Mouse (Mus musculus): ENCODE data around the gene Plrg1.

Plrg1 gene

DNA sequence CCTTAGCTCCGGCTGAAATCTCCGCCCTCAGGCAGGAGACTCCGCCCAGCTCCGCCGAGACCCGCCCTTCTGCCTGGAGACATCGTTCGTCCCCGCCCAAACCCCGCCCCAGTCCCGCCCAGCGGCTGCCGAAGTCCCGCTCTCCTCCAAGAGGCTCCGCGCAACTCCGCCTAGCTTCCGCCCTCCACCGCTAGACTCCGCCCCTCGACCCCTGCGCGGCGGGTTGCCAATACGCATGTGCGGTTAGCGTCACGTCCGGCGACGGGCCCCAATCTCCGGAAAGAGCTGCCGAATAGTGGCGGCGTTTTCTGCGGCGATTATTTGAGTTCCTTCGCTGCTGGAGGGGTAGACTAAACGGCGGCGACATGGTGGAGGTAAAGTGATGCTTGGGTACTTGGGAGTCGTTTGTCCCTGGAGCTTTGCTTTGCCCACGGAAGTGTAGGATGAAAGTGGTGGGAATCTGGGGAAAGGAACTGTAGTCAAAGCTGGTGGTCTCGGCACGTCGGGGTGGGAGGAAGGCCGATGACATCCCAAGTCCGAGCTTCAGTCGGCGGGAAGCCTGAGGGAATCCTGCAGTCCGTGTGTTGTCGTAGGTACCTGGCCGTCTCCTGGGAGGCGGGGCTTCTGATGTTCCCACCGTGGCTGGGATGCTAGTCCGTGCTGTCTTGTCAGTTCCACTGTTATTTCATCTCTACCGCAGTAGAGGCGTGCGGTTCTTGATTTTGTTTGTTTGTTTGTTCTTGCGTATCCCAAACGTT, at the start of gene Plrg1:
Gene Plrg1 (plus strand): TSS at position 242 of the 758 bp plus-strand sequence.
- peak; percentile 98 for DNase-seq (ENCODE audit: low spot score)

DNA sequence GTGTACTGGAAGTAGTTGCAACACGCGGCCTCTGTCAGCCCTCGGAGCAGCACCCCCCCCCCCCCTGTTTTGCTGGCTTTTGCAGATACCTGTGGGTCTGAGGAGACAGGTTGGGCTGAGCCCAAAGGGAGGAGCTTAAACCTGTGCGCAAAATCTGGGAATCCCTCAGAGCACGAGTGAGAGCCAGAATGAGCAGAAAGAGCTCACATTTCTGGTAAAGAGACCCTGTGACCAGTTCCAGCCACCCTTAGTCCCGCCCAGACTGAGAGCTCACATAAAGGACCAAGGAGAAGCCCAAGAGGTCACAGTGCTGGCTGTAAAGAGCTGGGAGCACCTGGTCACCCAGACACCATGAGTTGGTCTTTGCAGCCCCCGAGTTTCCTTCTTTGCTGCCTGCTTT, 47.8 kb upstream of the Plrg1 start, which contains the start of gene Fgg:
Gene Fgg (plus strand): TSS at position 168 of the 400 bp plus-strand sequence.
- DNase-seq (ENCODE audit: low spot score) = no peak

DNA sequence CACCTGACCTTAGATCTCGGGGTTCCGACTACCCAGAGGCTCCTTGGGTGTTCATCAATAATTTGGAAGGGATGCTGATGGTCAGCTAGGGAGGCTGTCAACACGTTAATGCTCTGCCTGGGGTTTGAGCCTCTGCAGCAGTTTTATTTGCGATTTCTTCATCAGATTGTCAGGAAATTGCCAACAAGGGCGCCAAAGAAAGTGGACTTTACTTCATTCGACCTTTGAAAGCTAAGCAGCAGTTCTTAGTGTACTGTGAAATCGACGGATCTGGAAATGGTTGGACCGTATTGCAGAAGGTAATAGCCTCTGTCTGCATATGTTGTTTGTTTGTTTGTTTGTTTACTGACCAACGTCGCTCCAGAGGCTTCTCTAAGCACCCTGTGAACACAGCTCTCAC, 45.0 kb upstream of the Plrg1 start:
- DNase-seq (ENCODE audit: low spot score) = no peak

DNA sequence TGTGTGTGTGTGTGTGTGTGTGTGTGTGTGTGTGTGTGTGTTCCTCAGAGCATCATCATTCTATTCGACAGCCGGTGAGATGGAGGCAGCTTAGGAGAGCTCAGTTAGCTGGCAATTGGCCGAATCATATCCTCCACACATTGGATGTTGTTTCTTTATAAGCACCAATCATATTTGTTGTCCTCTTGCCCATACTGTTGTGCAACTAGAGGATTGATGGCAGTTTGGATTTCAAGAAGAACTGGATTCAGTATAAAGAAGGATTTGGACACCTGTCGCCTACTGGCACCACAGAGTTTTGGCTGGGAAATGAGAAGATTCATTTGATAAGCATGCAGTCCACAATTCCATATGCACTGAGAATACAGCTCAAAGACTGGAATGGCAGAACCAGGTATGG, 44.2 kb upstream of the Plrg1 start:
- DNase-seq (ENCODE audit: low spot score) = no peak

DNA sequence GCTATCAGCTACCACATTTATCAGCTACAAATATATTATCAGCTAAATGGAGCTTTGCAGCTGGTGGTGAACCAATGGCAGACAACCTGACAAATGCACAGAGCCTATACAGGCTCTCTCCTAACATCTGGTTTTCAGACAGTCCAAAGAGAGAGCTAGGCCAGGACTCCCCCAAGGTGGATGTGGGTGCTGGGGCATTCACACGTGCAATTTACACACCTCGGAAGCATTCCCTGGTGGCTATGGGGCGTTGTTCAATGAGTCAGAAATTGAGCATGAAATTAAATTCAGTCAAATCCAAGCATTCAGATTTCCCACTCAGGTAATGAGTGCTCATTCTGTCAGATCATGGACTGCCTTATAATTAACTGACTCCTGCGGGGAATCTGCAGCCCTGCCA, 43.8 kb upstream of the Plrg1 start:
- no peak for DNase-seq (ENCODE audit: low spot score)

DNA sequence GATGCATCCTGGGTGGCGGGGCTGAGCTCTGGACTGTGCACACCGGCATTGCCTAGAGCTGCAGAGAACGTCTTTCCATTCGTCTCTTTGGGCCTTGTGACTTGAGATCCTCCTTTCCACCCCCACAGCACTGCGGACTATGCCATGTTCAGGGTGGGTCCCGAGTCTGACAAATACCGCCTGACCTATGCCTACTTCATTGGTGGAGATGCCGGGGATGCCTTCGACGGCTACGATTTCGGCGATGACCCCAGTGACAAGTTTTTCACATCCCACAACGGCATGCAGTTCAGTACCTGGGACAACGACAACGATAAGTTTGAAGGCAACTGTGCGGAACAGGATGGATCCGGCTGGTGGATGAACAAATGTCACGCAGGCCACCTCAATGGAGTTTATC, 42.7 kb upstream of the Plrg1 start:
- no peak for DNase-seq (ENCODE audit: low spot score)

DNA sequence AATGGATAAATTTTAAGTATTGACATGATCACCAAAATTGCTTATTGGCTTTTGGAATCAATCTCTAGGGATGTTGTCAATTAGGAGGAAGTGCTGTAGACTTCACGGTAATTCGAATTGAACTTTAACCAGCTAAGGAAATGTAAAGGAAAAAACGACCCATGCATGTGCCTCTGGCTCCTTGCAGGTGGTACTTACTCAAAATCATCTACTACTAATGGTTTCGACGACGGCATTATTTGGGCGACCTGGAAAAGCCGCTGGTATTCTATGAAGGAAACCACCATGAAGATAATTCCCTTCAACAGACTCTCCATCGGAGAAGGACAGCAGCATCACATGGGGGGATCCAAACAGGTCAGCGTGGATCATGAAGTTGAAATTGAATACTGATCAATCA, 41.4 kb upstream of the Plrg1 start:
- DNase-seq (ENCODE audit: low spot score) = no peak

DNA sequence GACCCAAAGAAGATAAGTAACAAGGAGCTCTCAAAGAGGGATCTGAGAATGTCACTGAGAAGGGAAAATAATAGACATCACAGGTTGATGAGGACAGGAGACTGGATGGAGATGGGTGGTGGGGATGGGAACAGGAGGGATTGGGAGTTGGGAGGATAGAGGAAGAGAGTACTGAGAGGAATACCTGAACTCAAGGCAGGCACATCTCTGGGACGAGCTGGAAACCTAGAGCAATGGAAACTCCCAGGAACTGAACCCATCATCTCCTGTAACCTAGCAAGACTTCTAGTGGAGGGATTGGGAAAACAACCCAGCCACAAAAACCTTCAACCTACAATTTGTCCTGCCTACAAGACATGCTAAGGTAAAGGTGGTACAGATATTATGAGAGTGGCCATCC, 39.1 kb upstream of the Plrg1 start:
- DNase-seq (ENCODE audit: low spot score) = no peak

DNA sequence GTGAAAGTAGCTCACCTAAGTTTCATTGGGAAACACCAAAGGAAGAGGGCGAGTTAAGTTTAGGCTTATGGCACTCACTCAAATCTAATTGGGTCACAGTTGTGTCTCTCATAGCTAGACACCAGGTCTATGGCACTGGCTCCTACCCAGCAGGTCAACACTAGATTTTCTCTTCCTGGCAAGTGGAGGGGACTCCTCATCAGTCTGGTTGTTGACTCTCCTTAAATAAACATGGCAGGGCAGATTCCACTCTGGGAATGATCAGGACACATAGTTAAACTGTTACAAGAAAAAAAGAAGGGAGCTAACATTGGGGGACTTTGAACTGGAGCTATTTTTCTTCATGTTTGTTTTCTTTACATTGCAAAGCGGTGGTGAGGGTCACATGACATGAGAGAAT, 34.9 kb upstream of the Plrg1 start:
- DNase-seq (ENCODE audit: low spot score) = no peak

DNA sequence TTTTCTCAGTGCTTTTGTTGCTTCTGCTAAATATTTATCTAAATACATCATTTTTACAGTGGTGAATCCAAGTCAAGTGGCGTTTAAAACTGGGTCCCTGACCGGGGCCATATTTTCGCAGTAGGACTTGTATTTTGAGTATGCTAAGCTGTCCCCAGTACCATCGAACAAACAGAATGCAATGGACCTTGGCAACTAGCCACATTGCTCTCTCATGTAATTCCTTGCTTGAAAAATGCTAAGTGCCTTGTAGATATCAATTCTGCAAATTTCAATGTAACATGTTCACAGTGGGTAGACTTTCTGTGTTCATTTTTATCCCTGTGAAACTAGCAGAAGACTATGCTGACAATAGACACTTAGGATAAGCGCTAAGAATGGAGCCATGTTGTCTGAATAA, 34.1 kb upstream of the Plrg1 start:
- no peak for DNase-seq (ENCODE audit: low spot score)

DNA sequence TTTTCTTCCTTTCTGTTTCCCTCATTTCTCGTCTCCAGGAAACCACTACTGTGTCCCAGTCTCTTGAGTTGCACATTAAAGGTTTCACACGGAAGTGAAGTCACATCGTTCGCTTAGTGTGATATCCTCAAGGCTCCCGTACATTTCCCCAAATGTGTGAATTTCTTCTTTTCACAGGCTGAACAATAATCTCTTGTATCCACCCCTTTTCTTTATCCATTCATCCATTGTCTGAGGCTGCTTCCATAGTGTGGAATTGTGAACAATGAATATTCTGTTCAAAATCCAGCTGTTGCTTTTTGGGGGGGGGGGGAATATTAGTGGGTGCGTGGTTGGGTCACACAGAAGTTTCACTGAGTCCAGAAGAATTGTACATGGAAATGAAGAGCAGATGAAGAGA, 30.3 kb upstream of the Plrg1 start:
- no peak for DNase-seq (ENCODE audit: low spot score)

DNA sequence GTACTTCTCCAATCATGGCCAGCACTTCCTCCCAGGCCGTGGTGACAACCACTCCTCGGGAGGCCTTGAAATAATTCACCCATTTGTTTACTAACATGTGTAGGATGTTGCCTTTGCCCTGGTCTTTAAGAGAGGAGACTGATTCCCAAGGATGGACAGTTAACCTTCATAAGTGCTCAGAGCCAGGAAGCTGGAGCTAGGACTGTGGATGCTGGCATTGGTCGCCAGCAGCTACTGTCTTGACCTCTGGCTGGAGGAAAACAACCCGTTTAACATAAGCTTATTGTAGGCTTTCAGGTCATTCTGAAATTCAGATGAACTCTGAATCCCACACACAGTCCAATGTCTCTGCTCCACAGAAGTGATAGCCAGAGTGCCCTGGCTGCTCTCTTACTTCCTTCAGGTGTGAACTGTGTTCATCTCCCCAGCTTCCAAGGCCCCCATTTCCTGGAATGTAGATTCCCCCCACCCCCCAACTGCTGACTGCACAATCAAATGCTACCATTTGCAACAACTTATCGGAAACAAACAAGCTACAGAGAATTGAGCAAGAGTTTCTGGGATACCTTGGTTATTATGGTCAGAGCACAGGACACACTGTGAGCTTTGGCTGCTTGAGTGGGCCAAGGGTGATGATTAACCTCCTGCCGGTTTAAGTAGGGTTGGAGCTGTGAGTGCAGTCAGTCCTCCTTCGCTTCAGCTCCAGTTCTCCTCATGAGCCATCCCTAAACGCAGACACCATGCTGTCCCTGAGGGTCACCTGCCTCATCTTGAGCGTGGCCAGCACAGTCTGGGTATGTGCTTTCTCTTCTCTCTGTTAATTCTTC, 29.6 kb upstream of the Plrg1 start, which contains the start of gene Fga:
Gene Fga (plus strand): TSS at position 602 of the 827 bp plus-strand sequence.
- no peak for DNase-seq (ENCODE audit: low spot score)

DNA sequence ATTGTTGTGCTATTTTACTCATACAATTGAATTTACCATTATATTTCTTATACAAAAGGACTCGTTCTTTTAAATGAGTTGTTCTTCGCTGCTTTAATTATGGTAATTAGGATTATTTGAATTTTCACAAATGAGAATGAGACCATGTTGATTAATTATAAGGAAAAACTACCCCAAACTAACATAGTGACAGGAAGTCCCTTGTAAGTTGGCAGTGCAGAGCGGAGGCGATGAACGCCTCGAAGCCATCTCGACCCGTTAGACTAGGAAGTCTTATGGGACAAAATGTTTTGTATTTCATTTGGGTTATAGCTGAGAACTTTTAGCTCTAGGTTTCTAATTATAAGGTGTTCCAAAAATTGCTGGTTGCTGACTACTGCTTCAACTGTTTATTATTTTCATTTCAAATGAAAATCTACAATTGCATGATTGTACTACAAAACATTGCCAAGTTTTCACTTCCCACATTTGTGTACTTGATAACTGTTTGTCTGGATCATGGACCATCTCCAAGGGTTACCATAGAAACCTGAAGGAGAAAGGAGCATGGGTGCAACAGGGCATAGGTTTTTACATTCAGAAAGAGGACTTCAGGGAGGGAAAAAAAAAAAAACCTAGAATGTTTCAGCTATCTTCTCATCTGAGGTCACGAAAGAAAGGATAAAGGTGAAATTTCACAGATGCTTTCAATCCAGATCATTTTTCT, 27.6 kb upstream of the Plrg1 start:
- no peak for DNase-seq (ENCODE audit: low spot score)

DNA sequence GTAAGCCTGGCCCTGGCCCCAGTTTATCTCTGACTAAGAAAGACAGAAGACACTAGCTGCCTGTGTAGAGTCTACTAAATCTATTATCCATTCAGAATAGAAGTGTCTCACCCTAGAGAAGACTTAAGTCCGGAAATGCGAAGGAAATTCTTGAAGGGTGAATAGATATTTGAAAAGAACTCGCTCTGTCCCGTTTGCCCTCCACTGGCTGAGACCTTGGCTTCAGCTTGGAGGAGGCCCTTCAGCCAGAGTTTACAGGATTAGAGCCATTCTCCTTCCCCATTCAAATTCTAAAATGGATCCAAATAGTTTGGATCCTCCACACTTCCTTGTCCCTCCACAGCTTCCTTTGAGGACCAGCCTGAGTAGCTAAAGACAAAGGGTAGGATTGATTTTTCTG, 25.0 kb upstream of the Plrg1 start:
- no peak for DNase-seq (ENCODE audit: low spot score)

DNA sequence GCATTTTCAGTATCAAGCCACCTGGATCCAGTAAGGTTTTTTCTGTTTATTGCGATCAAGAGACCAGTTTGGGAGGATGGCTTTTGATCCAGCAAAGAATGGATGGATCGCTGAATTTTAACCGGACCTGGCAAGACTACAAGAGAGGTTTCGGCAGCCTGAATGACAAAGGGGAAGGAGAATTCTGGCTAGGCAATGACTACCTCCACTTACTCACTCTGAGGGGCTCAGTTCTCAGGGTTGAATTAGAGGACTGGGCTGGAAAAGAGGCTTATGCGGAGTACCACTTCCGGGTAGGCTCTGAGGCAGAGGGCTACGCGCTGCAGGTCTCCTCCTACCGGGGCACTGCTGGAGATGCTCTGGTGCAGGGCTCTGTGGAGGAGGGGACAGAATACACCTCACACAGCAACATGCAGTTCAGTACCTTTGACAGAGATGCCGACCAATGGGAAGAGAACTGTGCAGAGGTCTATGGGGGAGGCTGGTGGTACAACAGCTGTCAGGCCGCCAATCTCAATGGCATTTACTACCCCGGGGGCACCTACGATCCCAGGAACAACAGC, 22.5 kb upstream of the Plrg1 start:
- peak; percentile 3 for DNase-seq (ENCODE audit: low spot score)

DNA sequence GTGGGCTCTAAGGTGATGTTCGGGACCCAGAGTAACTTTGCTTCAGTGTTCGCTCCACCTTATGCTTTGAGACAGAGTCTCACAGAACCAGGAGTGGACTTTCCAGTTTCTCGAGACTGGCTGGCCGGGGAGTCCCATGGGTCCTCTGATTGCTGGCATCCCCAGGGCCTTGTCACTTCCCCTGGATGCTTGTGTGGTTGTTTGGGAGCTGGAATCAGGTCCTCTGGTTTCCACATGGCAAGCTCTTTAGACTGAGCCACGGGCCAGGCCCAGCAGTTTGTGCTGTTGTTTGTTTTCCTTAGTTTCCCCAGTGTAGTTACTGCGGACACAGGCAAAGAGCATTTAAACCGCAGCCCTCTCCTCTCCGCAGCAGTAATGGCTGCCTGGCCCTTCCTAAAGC, 21.5 kb upstream of the Plrg1 start:
- DNase-seq (ENCODE audit: low spot score) = no peak

DNA sequence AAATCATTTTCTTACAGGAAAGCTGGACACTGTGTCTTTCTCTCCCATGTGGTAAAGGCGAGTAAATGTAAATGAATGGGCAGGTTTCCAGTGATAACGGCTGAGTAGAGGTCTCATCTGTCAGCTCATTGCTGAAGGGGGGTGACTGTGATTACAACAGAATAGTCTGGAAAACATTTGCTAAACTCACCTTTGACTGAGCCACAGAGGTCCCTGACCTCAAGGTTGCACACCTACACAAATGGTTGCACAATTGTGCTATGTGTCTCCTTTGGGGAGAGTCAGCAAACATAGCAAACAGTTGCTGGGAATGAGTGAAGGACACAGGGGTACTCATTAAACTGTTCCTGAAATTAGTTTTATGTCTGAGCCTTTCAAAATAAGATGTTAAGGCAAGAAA, 16.5 kb upstream of the Plrg1 start:
- no peak for DNase-seq (ENCODE audit: low spot score)

DNA sequence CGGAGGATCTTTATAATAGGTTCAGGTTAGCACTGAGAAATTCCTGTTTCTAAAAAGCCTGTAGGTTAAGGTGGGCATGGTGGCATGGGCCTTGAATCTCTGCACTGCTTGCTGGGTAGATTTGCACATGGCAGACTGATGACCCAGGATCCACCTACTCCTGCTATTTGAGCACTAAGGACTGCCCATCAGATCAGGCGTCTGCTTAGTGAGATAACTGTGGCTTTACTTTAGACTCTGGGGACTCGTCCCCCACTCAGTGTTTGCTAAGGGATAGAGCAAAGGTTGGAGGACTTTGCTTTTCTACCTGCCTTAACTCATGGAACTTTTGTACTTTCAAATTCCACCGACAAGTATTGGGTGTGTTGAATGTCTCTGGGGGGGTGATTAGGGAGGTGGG, 15.7 kb upstream of the Plrg1 start:
- no peak for DNase-seq (ENCODE audit: low spot score)

DNA sequence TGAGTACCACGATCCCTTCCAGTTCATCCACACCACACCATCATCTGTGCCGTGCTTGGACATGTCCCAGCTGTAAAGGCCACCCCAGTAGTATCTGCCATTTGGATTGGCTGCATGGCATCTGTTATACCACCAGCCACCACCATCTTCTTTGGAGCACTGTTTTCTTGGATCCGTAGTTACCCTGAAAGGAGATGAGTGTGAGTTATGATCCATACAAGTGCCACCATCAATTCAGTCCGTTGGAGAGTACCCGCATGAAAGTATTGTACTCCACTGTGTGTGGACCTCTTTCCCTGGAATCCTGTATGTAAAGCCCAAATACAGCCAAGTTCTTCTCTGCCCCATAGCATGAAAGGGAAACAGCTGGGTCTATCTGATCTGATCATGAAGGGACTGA, 12.9 kb upstream of the Plrg1 start:
- no peak for DNase-seq (ENCODE audit: low spot score)

DNA sequence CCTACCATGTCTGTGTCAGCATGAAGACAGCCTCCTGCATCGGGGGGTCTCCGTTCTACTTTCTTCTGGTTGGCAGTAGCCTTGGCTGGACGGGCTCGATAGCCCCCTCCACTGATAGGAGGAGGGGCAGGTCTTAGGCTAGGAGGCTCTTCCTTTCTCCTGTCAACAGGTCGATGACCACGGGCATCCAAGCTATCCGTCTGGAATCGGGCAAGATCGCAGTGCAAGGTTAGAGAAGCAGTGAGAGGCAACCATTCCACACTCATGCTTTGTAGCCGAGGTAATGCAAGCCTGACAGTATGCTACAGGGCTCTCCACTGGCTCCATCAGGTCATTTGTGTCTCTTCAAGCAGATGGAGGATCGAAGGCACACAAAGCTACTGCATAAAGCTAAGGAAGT, 8.7 kb upstream of the Plrg1 start:
- no peak for DNase-seq (ENCODE audit: low spot score)

DNA sequence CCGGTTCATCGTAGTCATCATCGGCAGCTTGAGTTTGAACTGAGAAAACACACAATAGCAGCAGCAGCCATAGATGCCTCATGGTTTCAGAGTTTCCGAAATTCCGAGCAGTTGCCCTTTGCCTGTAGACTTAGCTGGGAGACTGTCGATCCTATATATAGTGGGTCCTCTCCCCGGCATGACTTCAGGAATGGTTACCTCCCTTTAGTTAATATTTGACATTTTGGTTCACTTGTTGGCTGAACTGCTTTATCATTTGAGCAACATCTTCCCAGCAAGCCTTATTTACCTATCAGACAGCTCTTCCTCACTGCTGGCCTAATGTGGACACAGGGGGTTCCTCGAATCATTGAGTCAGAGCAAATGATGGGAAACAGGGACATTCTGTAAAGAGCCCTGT, 5.6 kb upstream of the Plrg1 start, which contains the start of gene Fgb:
Gene Fgb (minus strand): TSS at position 184 of the 400 bp plus-strand sequence.
- no peak for DNase-seq (ENCODE audit: low spot score)

DNA sequence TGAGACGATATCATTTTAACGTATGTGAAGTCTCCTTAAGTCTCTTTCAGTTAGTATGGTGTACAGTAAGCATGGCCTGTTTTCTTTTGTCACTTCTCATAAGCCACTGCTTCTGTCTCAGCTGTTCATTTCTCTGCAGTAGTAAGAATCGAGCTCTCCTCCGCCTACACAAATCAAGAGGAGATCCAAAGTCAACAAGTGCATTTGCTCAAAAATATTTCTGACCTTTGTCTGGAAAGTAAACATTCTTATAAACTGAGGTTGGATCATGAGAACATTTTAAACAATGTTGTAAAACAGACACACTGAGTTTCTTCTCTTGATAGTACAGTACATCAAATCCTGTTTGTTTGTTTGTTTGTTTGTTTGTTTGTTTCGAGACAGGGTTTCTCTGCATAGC, 4.7 kb upstream of the Plrg1 start:
- no peak for DNase-seq (ENCODE audit: low spot score)

Data from retina, embryonic 14.5 days (tissue).